Mouse (Mus musculus) intestine, embryonic 15.5 days (tissue): ENCODE measurements at regions not wholly inside any gene's neighbourhood (a gene's known extent, or its start where the extent isn't known, plus 50 kb on each side); places are given as distances from the start of the nearest gene placed in this dataset.

ENCODE experiments used
- ATAC-seq: fragments of 200-750 bp; cut with Nextera tagmentation; 2 replicates; pipeline ENCODE4 v1.8.0; 2017; ENCODE audit warnings: moderate TSS enrichment, moderate library complexity
- H3K27ac ChIP-seq: fragments of 300-500 bp; sonication (generic); 2 replicates; pipeline ENCODE4 v1.5.1; 2015; ENCODE audit warnings: mild to moderate bottlenecking, inconsistent platforms
- H3K27me3 ChIP-seq: fragments of 300-500 bp; sonication (generic); replicated peaks from 2 replicates; pipeline ENCODE4 v1.6.1; 2015; ENCODE audit warnings: inconsistent platforms
- H3K36me3 ChIP-seq: fragments of 300-500 bp; sonication (generic); 2 replicates; pipeline ENCODE4 v1.6.1; 2015; ENCODE audit warnings: inconsistent platforms
- H3K4me1 ChIP-seq: fragments of 300-500 bp; sonication (generic); replicated peaks from 2 replicates; pipeline ENCODE4 v1.6.1; 2015; ENCODE audit warnings: inconsistent platforms
- H3K4me2 ChIP-seq: fragments of 300-500 bp; sonication (generic); replicated peaks from 2 replicates; pipeline ENCODE4 v1.6.1; 2015; ENCODE audit warnings: mild to moderate bottlenecking, inconsistent platforms
- H3K4me3 ChIP-seq: fragments of 300-500 bp; sonication (generic); replicated peaks from 2 replicates; pipeline ENCODE4 v1.5.1; 2015; ENCODE audit warnings: inconsistent platforms
- H3K9ac ChIP-seq: fragments of 300-500 bp; sonication (generic); 2 replicates; pipeline ENCODE4 v1.6.1; 2015; ENCODE audit warnings: inconsistent platforms
- H3K9me3 ChIP-seq: fragments of 300-500 bp; sonication (generic); 2 replicates; pipeline ENCODE4 v1.6.1; 2016; ENCODE audit warnings: inconsistent platforms
- WGBS: fragments of 180-500 bp; shearing (Covaris S2); methylation state at CpG from one replicate; pipeline ENCODE4 v1.1.7; 2015; 5-methylcytosine and 5-hydroxymethylcytosine counted together

DNA sequence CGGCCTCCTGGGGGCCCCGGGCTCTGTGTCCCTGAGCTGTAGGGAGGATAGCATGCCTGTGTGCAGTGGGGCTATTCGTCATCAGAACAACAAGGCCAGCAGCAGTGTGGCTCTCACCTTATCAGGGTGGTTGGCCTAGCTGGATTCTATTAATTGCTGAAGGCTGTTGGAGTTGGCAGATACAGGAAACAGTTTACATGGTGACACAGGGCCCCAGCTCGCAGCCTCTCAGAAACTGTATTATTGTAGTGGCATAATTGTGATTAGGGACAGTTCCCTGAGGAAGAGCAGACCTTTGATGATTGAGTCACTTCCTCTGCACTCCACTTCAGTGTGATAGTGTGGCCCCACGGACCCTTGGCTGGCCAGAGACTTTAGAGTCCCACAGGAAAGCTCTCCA lies 61.6 kb upstream of the Lmo2 start:
- WGBS = 33% methylated on average over 5 of the region's 5 CpGs
- H3K27ac ChIP-seq = no peak overlapping the region
- H3K9ac ChIP-seq = no peak overlapping the region
- H3K9me3 ChIP-seq = no peaks in the 10 kb centered on the region
- ATAC-seq = 0 out of 2 replicates have a peak, but pooled peaks have one; percentile 43
- H3K4me1 ChIP-seq = no peaks in the 10 kb centered on the region; the same call in 1 of the 2 replicates
- H3K4me3 ChIP-seq = no peak overlapping the region
- H3K27me3 ChIP-seq = no peaks in the 10 kb centered on the region
- H3K4me2 ChIP-seq = no peak overlapping the region
- H3K36me3 ChIP-seq = no peaks in the 10 kb centered on the region

DNA sequence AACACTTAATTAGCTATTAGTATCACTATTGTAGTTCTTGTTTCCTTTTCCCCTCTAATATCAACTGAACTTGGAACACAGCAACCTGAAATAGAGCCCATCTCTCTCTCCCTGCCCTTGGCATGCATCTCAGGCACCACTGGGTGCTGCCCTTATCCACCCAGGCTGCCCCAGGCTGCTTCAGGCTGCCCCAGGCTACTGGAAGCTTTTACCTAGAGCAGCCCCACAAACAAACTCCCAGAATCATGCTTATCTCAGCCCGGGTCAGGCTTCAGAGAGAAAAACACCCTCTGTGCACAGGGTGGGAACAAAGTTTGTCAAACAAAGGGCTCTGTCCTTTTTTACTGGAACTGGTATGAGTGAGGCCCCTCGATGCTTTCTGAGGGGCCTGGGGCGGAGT lies 61.0 kb upstream of the Lmo2 start:
- no peaks in the 10 kb centered on the region for H3K9me3 ChIP-seq
- H3K27me3 ChIP-seq = no peaks in the 10 kb centered on the region
- ATAC-seq = 0 out of 2 replicates have a peak, but pooled peaks have one; percentile 46
- no peak overlapping the region for H3K4me2 ChIP-seq
- H3K4me3 ChIP-seq = no peak overlapping the region
- WGBS = 24% methylated on average over 3 of the region's 3 CpGs
- H3K4me1 ChIP-seq = no peaks in the 10 kb centered on the region; the same call in 1 of the 2 replicates
- H3K36me3 ChIP-seq = no peaks in the 10 kb centered on the region
- H3K27ac ChIP-seq = no peak overlapping the region
- H3K9ac ChIP-seq = no peak overlapping the region

DNA sequence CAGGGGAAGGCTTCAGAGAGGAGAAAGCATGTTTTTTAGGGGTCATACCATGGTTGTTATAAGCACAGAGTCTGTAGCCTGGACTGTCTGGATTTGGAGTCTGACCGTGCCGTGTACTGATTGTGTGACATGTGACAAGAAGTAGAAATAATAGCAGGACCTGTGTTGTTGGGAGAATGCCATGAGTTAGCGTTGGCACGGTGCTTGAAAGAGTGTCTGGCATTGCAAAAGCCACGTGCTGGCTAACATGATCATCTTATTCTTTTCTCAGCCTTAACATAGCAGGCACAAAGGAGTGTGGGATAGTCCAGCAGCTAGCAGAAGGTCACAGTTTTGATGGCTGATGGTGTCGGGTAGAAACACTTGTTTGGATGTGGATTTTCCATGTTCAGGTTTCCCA lies 58.1 kb upstream of the Lmo2 start:
- Histone ChIP-seq H3K9me3 (no peaks in the 10 kb centered on the region), H3K9ac (no peak overlapping the region), H3K27me3 (no peaks in the 10 kb centered on the region), H3K36me3 (no peaks in the 10 kb centered on the region), H3K27ac (no peak overlapping the region), H3K4me1 (no peaks in the 10 kb centered on the region; the same call in 1 of the 2 replicates), H3K4me3 (no peak overlapping the region), H3K4me2 (no peak overlapping the region)
- WGBS = 84% methylated on average over 6 of the region's 6 CpGs
- ATAC-seq = no peak

DNA sequence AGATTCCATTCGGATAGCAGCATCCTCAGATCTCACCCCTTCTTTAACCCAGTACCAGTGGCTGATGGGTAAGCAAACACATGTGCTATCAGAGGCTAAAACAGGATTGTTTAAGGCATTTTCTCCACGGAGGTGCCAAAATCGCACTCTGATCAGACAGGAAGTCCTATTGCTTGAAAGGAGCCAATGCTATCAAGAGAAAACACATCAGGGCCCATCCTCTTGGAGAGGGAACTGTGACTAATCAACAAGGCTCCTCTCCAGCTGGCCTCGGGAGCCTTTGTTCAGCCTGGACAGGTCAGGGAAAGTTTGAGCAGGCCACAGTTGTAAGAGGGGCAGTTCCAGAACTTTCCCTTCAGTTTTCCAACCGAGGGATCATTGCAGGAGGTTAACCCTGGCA lies 57.4 kb upstream of the Lmo2 start:
- Histone ChIP-seq H3K9me3 (no peaks in the 10 kb centered on the region), H3K27me3 (no peaks in the 10 kb centered on the region), H3K9ac (no peak overlapping the region), H3K4me3 (no peak overlapping the region), H3K36me3 (no peaks in the 10 kb centered on the region), H3K4me1 (no peaks in the 10 kb centered on the region; the same call in 1 of the 2 replicates), H3K4me2 (no peak overlapping the region), H3K27ac (no peak overlapping the region)
- ATAC-seq = no peak
- WGBS = 50% methylated on average over 5 of the region's 5 CpGs

DNA sequence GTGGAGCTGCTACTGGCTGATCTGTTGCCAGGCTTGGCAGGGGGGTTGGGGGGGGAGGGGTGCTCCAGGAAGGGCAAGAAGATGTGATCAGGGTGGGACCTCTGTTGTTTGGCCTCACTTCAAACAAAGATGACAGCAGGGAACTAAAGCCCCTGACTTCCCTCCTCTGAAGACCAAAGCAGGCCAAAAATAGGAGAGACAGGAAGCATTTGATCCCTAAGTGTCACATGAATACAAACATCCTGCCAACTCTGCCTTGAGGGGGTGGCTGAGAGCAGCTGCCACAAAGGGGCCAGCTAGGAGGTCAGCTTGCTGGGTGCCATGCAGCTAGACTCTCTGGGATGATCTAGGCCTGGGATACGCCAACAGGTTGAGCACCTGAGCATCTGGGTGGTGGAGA lies 56.3 kb upstream of the Lmo2 start:
- no peaks in the 10 kb centered on the region for H3K9me3 ChIP-seq
- no peaks in the 10 kb centered on the region; the same call in 1 of the 2 replicates for H3K4me1 ChIP-seq
- H3K9ac ChIP-seq = no peak overlapping the region
- no peak overlapping the region for H3K4me2 ChIP-seq
- ATAC-seq = no peak
- H3K4me3 ChIP-seq = no peak overlapping the region
- 84% methylated on average over 1 of the region's 1 CpGs for WGBS
- H3K27me3 ChIP-seq = no peaks in the 10 kb centered on the region
- H3K36me3 ChIP-seq = no peaks in the 10 kb centered on the region
- no peak overlapping the region for H3K27ac ChIP-seq

DNA sequence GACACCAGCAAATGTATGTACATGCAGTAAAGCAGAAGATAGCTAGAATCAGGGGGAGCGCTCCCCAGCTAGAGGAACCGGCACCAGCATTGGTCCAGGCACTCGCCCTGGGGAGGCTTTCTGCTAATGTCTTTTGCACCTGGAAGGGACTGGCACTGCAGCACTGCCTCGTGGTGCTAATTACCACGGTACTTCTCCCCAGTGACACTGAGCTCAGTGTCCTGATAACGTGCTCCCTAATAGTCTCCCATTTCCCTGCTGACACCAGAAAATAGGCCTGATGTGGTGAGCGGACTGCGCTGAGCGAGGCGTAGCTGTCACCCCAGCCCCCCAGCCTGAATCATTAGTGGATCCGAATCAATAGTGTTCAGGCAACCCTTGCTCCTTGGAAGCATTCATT lies 55.0 kb upstream of the Lmo2 start:
- no peaks in the 10 kb centered on the region for H3K9me3 ChIP-seq
- no peaks in the 10 kb centered on the region for H3K27me3 ChIP-seq
- ATAC-seq = no peak
- no peak overlapping the region for H3K4me2 ChIP-seq
- no peak overlapping the region for H3K4me3 ChIP-seq
- no peak overlapping the region for H3K9ac ChIP-seq
- H3K4me1 ChIP-seq = no peaks in the 10 kb centered on the region
- no peak overlapping the region for H3K27ac ChIP-seq
- 67% methylated on average over 11 of the region's 11 CpGs for WGBS
- H3K36me3 ChIP-seq = no peaks in the 10 kb centered on the region

DNA sequence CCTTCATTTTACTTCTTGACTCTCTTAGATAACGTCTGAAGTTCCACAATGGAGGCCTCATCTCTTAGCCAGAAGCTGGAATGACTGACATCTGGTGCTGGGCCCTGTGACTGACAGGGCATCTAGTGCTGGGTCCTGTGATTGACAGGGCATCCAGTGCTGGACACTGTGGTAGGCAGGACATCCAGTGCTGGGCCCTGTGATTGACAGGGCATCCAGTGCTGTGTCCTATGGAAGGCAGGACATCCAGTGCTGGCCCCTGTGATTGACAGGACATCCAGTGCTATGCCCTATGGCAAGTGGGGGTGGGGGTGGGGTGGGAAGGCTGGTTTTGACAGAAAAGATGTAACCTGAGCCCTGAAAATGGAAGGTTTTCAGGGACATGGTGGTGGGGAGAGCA lies 52.1 kb upstream of the Lmo2 start:
- Histone ChIP-seq H3K27ac (no peak overlapping the region), H3K9me3 (no peaks in the 10 kb centered on the region), H3K4me1 (no peaks in the 10 kb centered on the region), H3K27me3 (no peaks in the 10 kb centered on the region), H3K4me3 (no peak overlapping the region), H3K4me2 (no peak overlapping the region), H3K9ac (no peak overlapping the region), H3K36me3 (no peaks in the 10 kb centered on the region)
- no peak for ATAC-seq
- WGBS = 89% methylated on average over 1 of the region's 1 CpGs

DNA sequence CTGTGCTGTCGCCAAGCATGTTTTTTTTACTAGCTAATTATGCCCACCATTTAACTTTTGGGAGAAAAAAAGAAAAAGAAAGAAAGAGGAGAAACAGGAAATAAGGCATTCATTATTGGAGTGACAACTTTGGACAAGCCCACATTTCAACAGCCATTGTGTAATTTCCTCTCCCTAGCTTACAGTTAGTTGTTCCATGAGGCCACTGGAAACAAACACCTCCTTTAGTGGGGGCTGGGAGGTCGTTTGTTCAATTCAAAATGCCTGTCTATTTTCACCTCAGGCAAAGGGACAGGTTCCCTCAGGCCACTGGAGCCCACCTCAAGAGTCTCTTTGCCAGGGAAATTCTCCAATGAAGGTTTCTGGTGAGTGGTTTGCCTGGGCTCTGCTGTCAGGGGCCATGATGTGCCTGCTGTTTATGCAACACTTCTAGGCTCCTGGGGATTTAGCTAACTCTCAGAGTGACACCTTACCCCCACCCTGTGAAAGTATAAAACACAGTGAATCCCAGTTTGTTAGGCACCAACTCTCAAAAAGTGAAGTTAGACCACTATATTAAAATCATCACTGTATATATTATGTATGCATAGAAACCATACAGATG lies 51.1 kb upstream of the Lmo2 start:
- ATAC-seq = no peak
- 26% methylated on average over 2 of the region's 2 CpGs for WGBS
- no peaks in the 10 kb centered on the region for H3K27me3 ChIP-seq
- no peaks in the 10 kb centered on the region for H3K4me1 ChIP-seq
- H3K4me3 ChIP-seq = no peak overlapping the region
- H3K27ac ChIP-seq = no peak overlapping the region
- H3K9ac ChIP-seq = no peak overlapping the region
- H3K36me3 ChIP-seq = no peaks in the 10 kb centered on the region
- H3K4me2 ChIP-seq = no peak overlapping the region
- no peaks in the 10 kb centered on the region for H3K9me3 ChIP-seq
